Mouse (Mus musculus): ENCODE measurements at regions not wholly inside any gene's neighbourhood (a gene's known extent, or its start where the extent isn't known, plus 50 kb on each side); places are given as distances from the start of the nearest gene placed in this dataset.

- TF ChIP-seq GATA1 (IDR thresholded peaks at IDR 0.05; ENCODE audit: borderline replicate concordance, low read length) (no peak), FLI1 (IDR thresholded peaks at IDR 0.05; ENCODE audit: low read length) (no peak)
These were observed 648.5 kb upstream of the Cited2 start for GRCm38 (mm10) chr10:17074402-17075027.

Measured in megakaryocyte, embryonic 14.5 days (primary cell).